Mouse (Mus musculus) layer of hippocampus, adult 11-12 months (tissue): Measurements from ENCODE around the gene Btbd35f9.
"Not testable (repeated sequence)": the region's sequence is repeated elsewhere in the genome, so short reads cannot be mapped to it uniquely, and the experiment has no call there.

ENCODE experiments used
- DNase-seq: peaks from one replicate; pipeline ENCODE4 v3.0.0; 2022; ENCODE audit warnings: low spot score

The Btbd35f9 gene

DNA sequence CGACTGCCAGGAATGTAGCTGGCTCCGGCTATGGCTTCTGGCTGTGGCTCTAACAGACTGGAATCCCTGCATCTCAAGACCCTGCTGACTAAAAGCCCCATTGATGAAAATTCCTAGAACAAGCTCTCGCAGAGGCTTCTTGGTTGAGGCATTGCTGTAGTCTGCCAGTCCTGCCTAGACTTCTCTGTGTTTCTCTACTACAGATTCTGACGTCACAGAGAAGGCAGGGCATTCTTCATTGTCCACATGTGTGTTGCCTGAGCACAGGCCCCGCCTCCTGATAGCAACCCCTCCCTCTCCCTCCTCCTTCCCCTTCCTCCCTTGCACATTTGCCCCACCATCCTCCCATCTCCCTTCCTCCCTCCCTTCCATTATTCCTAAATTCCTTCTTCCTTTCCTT is at the start of gene Btbd35f9:
TSS of gene Btbd35f9 (minus strand) at position 101 of the 400 bp plus-strand sequence.
- DNase-seq, result not testable (repeated sequence)
